ENCODE assay signal across 9 mouse cellular contexts in the genomic region with DNA sequence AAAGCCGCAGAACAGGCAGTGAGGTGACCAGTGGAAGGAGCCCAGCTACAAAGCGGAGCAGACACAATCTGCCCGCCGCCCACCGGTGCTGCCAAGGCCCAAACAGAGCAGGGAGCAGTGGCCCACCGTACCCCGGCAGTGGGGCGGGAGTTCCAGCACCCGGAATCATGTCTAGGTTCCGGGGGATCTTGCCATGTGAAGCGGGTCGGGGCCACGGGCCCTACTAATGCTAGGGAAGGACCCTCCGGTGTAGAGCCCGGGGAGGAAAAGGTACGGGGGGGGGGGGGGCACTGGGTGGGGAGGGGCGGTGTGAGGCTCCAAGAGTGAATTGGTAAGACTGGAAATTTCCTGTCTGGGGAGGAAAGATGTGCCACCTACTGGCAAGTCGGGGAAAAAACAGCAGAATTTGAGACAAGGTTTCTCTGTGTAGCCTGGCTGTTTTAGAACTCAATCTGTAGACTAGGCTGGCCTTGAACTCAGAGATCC. TPM values are rescaled to one million over a fixed set of nuclear protein-coding genes. Genes with fewer than 3 reads are reported as not detected.
DNase-seq lines count a peak whose midpoint lies in the region; ATAC-seq lines count a peak whose summit lies in the region.
"Had no signal": no experiment of that assay in that cellular context is flagged by ENCODE, and none has a peak within 500 bp of the region (broad histone marks: within the 10 kb centered on the region; RNA-seq: fewer than 3 reads in every experiment).

No protein-coding gene starts in this region.

- no peaks in the 10 kb centered on the region for H3K9me3 ChIP-seq in hindbrain, embryonic 10.5 days
- H3K9me3 ChIP-seq in midbrain, embryonic 12.5 days, result no peaks in the 10 kb centered on the region

- H3K9ac ChIP-seq in midbrain, embryonic 12.5 days (replicated peaks), result peak overlapping the region; percentile 34

- H3K4me3 ChIP-seq in hindbrain, embryonic 10.5 days, result peak overlapping the region; percentile 53
- peak overlapping the region; percentile 35 for H3K4me3 ChIP-seq in midbrain, embryonic 12.5 days

- H3K27me3 ChIP-seq in hindbrain, embryonic 10.5 days (ENCODE audit: insufficient read depth, poor library complexity, severe bottlenecking), result no peaks in the 10 kb centered on the region
- no peaks in the 10 kb centered on the region; the same call in 1 of the 2 replicates for H3K27me3 ChIP-seq in midbrain, embryonic 12.5 days

- intact Hi-C loops in left cerebral cortex, postnatal 25 days (cut with DNase I), result no loop called here

- peak overlapping the region; percentile 51 for H3K4me2 ChIP-seq in midbrain, embryonic 12.5 days (replicated peaks)

- ATAC-seq in CD4-positive, CD25-positive, alpha-beta regulatory T cell, adult 4 months, result no peak
- no peak for ATAC-seq in midbrain, embryonic 12.5 days (ENCODE audit: low FRiP score, low read depth)

- peaks cover 5% of the 10 kb centered on the region; the same call in 1 of the 2 replicates for H3K4me1 ChIP-seq in hindbrain, embryonic 10.5 days (replicated peaks)
- no peaks in the 10 kb centered on the region for H3K4me1 ChIP-seq in midbrain, embryonic 12.5 days

- peaks cover 28% of the 10 kb centered on the region for H3K36me3 ChIP-seq in hindbrain, embryonic 10.5 days
- H3K36me3 ChIP-seq in midbrain, embryonic 12.5 days, result peaks cover 30% of the 10 kb centered on the region

- WGBS in hindbrain, embryonic 10.5 days, result 10% methylated on average over 18 of the region's 18 CpGs
- 25% methylated on average over 17 of the region's 18 CpGs for WGBS in midbrain, embryonic 12.5 days

- peak overlapping the region; percentile 81 for H3K27ac ChIP-seq in hindbrain, embryonic 10.5 days
- no peak overlapping the region for H3K27ac ChIP-seq in midbrain, embryonic 12.5 days (replicated peaks)

- peak; percentile 45 for DNase-seq in CD4-positive, CD25-positive, alpha-beta regulatory T cell, adult 2 months (ENCODE audit: low read depth, low spot score)
- DNase-seq in MEL-GATA-1-ER (ENCODE audit: extremely low read depth, low read depth), result peak; percentile 10
- DNase-seq in embryo, embryonic 9.5 days (ENCODE audit: extremely low spot score), result peak; percentile 39
- DNase-seq in hindbrain, embryonic 10.5 days (ENCODE audit: low spot score), result peak; percentile 55
- peak; percentile 35 to 52 for DNase-seq in left cerebral cortex, postnatal 25 days (ENCODE audit: low spot score in 2 of 2)
- DNase-seq in thymus, postnatal 25 days, result peak; percentile 16

RNA-seq across cellular contexts. Expression of a gene that starts 33.8 kb away (rescaled TPM):
- 10 to 100 TPM; 32.8 to 45.9 TPM for polyA plus RNA-seq in CD4-positive, CD25-positive, alpha-beta regulatory T cell, adult 4 months (2017; shearing (Covaris generic))
- 80.1 and 97.5 TPM in 2 replicates for polyA plus RNA-seq in hindbrain, embryonic 10.5 days (2016; fragmentation: Nextera tagmentation; extraction: Ambion mirVana)
- total RNA-seq in left cerebral cortex, postnatal 25 days (2021), result 10 to 100 TPM; 54.8 to 61.6 TPM
- 131 and 139 TPM in 2 replicates for polyA plus RNA-seq in midbrain, embryonic 12.5 days (2016; fragmentation: Nextera tagmentation; extraction: Ambion mirVana)

RNA-seq across cellular contexts. Expression of a gene that starts 49.8 kb away (rescaled TPM):
- not detected for polyA plus RNA-seq in CD4-positive, CD25-positive, alpha-beta regulatory T cell, adult 4 months (2017; shearing (Covaris generic))
- not detected in 2 replicates for polyA plus RNA-seq in hindbrain, embryonic 10.5 days (2016; fragmentation: Nextera tagmentation; extraction: Ambion mirVana)
- 100 to 1,000 TPM; 135 to 140 TPM for total RNA-seq in left cerebral cortex, postnatal 25 days (2021)
- 0.35 and 0.98 TPM in 2 replicates for polyA plus RNA-seq in midbrain, embryonic 12.5 days (2016; fragmentation: Nextera tagmentation; extraction: Ambion mirVana)
- total RNA-seq: hematopoietic stem cell, adult 5-6 weeks had no signal

RNA-seq across cellular contexts. Expression of a gene that starts 56.6 kb away (rescaled TPM):
- not detected for polyA plus RNA-seq in CD4-positive, CD25-positive, alpha-beta regulatory T cell, adult 4 months (2017; shearing (Covaris generic))
- not detected in 2 replicates for polyA plus RNA-seq in hindbrain, embryonic 10.5 days (2016; fragmentation: Nextera tagmentation; extraction: Ambion mirVana)
- not detected for total RNA-seq in left cerebral cortex, postnatal 25 days (2021)
- polyA plus RNA-seq in midbrain, embryonic 12.5 days (2016; fragmentation: Nextera tagmentation; extraction: Ambion mirVana), result not detected in 2 replicates
- total RNA-seq: hematopoietic stem cell, adult 5-6 weeks had no signal
